Mouse (Mus musculus): ENCODE measurements at regions not wholly inside any gene's neighbourhood (a gene's known extent, or its start where the extent isn't known, plus 50 kb on each side); places are given as distances from the start of the nearest gene placed in this dataset.

DNA sequence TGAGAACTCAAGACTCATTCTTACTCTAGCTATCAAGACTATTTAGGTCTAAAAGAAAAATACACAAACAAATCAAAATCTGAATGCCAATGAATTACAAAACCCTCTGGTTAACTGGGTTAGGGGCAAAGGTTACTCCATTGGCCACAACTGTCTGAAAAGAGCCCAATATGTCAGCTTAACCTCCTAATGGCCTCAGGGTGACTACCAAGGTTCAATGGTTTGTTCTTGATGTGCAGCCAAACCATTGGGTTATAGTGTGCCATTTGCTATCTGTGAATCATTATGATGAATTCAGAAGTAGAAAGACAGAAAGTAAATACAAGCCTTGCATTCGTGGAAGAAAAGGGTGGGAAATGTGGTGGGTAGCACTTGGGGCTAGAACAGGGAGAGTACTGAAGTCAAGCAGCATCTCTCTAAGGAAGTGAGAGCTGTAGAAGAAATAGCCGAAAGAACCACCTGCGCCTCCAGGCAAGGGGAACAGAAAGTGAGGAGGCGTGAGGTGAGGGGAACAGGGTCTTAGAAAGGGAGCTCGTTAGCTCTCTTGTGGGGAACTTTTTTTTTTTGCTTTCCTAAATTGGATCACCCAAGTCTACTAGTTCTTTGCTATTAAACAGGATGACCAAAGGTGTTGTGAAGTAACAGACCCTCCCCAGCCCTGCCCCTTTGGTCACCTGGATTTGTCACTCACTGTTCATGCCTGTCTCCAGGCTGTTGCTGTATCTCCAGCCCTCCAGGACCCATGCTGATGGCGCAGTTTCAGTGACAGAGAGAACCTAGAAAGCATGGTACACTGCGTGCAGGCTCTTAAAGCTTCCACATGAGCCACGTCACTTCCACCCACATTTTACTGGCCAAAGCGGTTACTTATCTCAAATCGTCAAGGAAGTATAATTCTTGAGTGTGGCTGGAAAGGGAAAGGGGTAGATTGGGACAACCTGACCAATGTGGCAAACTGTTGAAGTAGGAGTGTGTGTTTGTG is 204.1 kb upstream of the Tet2 start:
- ATAC-seq (replicated peaks; ENCODE audit: poor library complexity), result peak; percentile 57

DNA sequence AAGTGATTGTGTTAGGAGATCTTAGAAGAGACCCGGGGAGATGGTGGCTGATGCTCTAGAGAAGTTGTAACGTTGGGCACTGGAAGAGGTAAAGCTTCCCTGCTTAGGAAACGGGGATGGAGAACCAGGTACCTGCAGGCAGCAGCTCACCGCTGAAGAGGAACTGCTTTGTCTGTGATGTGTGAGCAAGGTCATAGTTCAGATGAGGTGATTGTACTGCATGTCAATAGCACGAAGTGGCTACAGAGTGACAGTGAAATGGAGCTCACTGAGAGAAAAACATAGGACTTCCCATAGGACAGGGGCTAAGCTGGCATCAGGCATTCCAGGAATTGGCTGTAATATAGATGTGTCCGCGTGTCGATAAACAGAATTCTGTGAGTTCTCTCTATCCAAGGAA is 205.1 kb upstream of the Tet2 start:
- no peak for ATAC-seq (replicated peaks; ENCODE audit: poor library complexity)

DNA sequence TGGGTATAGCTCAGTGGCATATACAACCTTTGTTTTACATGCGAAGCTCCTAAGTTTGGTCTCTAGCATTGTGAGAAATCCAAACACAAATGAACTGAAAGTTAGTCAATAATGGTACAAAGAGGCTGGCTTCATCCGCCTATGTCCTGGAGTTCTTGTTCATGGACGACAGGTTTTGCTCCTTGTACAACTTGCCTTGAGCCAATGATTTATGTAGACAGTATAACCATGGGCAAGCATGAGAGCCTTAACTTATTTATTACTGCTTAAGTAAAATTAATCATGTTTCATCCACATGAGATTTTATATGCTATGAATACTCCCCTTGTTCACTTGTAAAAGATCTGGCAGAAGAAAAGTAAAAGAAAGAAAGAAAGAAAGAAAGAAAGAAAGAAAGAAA is 205.7 kb upstream of the Tet2 start:
- no peak for ATAC-seq (replicated peaks; ENCODE audit: poor library complexity)

DNA sequence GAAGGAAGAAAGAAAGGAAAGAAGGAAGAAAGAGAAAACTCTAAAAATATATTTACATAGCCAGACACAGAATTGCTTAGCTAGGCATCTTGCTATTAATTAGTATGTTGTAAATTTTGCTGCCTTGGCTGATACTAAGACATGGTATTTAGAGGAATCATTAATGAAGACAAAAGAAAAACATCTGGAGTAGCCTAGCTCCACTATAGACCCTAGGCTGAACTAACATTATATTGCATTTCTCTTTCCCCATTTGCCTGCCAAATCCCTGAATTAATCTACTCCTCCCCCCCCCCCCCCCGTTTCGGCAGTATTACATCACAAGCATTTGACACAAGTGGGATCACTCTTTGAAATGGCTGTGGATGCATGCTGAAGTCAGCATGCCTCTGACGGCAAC is 206.1 kb upstream of the Tet2 start:
- ATAC-seq (replicated peaks; ENCODE audit: poor library complexity), result no peak

DNA sequence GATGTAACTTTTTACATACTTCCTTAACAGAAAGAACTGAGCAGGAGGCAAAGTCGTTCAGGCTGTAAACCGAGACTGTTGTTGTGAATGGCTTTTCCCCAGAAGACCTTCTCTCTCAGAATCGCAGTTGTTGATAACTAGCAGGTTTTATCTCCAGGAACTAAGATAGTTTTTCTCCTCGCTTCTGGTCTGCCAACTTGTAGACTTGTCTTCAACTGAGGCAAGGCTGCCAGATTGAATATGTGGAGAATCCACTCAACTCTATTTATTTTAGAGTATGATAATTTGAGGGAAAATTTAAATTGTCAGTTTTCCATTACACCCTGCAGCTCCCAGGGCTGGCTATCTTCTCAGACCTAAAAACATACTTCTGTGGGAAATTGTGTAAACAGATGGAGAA is 206.6 kb upstream of the Tet2 start:
- ATAC-seq (replicated peaks; ENCODE audit: poor library complexity), result no peak

DNA sequence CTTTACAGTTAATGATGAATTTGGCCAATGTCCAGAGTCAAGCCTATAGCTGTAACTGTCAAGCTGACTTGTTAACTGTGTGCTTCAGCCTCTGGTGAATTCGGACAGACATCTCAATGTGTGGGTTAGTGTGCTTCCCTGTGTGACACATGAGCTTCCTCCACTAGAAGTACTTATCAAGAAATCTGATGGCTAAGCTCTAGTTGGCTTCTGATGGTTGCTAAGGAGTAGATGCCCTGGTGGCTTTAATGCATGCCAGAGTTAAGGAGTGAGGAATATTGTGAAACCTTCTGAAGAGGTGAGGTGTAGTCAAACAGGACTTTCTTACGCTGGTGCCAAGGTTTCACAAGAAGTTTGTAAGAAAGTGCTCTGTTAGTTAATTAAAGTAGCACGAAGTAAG is 208.1 kb upstream of the Tet2 start:
- no peak for ATAC-seq (replicated peaks; ENCODE audit: poor library complexity)

DNA sequence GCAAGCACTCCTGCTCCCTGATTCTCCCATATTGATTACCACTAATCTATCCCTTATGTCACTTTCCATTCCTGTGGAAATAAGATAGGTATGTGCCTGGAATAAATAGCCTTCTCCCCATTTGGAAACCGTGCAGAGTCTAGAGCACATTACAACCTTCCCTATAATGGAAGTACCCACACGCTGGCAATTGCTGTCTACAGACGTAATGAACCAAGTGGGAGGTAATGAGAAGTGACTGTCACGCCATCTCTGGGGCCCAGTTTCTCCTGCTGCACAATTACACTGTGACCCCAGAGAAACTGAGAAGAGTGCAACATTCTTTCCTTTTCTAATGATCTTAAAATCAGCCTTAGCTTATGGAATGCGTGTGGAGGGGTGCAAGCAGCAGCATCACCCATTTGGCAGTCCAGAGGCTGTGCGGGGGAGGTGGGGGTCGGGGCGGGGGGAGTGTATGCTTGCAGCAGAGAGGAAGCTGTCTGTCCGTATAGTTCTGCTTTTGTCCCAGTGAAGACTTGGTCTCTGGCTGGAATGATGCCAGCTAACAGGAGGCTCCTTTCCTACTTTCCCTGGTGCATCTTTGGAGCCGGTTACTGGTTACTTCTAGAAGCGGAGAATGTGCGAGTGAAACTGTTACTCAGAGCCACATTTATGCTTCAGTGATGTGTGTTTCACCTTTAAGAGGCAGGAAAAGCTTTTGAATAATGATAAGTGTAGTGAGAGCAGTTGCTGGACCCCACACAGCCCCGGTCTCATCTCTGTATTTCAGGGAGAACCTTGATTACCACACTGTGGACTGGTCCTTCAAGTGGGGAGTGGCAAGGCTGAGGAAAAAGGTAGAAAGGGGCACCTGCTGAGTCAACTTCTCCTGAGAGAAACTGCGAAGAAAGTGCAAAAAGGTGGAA is 209.3 kb upstream of the Tet2 start:
- peak; percentile 38 for ATAC-seq (replicated peaks; ENCODE audit: poor library complexity)

DNA sequence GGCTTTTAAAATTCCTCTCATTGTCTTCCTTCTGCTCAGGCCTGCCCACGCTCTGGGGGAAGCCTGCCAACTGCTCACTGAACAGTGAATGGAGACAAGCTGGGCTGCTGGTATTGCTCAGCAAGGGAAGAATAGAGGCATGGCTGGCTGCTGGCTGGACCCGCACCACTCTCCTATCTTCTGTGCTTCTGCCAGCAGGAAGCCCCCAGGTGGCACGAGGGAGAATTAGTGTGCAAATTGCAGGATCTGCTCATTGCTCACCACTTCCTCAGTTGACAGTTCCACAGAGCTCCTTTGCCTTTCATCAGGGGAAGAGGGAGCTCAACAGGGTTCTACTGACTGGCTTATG is 209.9 kb upstream of the Tet2 start:
- ATAC-seq (replicated peaks; ENCODE audit: poor library complexity), result peak; percentile 67

DNA sequence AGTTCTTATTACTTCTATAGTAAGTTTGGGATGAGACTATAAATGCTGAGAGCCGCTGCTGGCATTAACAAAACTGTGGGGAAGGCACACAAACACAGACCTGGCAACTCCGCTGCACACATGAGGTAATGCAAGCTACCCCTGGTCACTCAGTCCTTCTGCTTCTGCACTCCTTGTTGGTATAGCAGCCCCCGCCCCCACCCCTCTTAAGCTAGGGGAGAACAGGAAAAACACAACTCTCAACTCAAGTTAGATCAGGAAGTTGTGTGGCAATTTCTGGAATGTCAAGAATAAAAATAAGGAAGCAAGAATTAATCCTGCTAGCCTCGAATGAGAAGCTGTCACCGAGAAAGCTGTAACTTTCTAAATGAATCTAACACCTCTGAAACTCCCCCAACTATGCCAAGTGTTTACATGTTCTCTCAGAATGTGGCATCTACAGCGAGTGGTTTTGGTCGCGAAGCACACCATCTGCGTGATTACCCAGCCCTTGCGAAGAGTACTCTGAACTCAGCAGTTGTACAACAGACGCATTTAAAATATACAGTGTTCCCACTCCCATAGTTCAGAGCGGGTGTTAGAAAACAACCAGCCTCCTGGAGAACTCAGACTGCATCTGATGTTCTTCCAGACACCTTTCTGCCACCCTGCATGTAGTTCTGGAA is 212.9 kb upstream of the Tet2 start:
- ATAC-seq (replicated peaks; ENCODE audit: poor library complexity), result peak; percentile 30

DNA sequence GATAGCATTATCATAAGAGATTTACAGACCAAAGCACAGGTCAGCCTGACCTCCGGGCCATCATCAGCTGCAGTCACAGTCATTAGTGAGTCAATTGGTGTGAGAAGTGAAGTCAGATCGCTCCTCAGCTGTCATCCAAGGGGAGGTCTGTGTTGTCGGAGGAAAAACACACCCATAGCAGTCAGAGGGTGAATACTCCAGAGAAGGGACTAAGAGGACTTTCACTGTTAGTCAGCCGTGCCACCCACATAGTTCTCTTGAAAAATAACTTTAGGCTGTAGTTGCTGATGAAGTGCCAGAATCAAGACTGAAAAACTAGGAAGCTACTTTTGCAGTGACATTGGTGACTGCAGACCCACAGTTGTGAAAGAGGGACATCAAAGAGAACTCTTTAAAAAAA is 213.5 kb upstream of the Tet2 start:
- peak; percentile 11 for ATAC-seq (replicated peaks; ENCODE audit: poor library complexity)

DNA sequence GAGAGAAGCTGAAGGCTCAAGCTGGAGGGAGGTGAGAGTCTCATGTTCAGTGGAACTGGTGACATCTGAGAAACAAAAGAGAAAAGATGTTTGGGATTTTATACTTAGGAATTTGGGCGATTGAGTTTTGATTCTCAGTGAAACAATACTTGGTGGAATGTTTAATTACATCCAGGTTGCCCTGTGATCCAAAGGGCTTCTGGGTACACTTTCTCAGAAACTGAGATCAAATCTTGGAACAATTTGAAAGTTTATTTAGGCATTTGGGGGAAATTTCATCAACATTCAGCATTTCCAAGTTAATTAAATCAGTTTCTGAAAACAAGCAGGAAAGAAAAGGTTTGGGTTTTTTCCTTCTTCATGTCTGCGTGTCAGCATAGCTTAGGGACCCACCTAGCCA is 214.7 kb upstream of the Tet2 start:
- no peak for ATAC-seq (replicated peaks; ENCODE audit: poor library complexity)

DNA sequence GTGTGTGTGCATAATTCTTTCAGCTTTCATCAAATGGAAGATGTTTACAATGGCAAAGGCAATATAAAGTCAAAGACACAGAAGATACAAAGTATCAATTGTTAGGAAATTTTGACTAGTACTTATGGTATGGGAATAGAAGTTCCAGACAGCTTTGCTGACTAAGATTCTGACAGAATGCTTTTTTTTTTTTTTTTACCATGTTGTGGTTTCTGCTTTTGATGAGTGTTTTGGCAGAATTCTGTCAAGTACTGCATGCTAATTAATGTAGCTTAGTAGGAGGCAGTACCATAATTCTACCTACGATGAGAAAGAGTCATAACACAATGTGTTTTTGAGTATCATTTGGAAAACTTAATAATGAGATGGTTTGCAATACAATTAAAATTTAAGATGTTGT is 215.3 kb upstream of the Tet2 start:
- no peak for ATAC-seq (replicated peaks; ENCODE audit: poor library complexity)

DNA sequence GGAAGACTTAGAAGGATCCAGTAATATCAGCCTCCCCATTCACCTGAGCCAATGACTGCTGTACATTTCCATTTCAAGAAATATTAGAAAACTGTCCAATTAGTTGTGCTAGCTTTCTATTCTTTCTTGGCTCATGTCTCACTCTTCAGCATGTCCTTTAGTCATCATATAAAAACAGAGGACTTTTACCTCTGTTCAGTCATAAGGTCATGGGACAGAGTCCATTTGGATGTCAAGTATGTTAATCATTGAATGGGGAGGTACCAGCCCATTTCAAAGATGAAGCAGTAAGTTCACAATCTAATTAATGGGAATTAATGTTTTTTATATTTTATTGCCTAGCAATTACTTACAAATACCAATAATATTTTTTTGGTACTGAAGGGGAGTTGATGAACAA is 218.8 kb upstream of the Tet2 start:
- ATAC-seq (replicated peaks; ENCODE audit: poor library complexity), result no peak

DNA sequence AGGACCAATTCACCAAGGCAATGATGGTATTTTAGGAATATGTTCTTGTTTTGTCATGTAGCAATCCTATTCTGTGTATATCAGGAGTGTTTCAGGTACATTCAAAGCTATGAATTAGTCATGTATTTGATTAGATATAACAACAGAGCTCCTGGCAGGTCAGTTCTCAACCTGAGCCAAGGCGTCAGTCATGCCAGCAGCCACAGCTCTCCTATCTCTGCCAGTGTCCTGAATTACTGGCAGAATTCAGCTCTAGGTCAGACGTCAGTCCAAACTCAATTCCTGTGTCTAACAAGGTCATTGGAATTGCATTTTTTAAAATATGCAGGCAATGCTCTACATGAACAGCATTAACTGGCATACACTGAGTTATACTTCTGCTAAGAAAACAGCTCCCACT is 228.6 kb upstream of the Tet2 start:
- no peak for ATAC-seq (replicated peaks; ENCODE audit: poor library complexity)

DNA sequence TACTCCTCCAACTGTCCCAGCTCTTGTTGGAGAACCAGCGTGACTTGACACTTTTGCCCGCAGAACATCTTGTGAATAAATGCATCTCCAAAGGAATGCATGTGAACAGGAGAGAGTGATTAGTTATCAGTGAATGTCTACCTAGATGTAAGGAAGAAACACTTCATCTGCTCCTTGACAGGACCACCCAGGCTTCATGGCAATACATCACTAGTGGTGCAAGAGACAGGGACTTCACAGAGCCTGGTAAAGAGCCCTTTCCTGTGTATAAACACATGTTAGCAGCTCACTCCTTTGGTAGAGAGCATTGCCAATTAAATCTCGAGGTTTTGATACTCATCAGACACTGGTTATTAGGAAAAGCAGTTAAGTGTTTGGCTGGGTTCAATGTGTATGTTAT is 229.3 kb upstream of the Tet2 start:
- ATAC-seq (replicated peaks; ENCODE audit: poor library complexity), result no peak

DNA sequence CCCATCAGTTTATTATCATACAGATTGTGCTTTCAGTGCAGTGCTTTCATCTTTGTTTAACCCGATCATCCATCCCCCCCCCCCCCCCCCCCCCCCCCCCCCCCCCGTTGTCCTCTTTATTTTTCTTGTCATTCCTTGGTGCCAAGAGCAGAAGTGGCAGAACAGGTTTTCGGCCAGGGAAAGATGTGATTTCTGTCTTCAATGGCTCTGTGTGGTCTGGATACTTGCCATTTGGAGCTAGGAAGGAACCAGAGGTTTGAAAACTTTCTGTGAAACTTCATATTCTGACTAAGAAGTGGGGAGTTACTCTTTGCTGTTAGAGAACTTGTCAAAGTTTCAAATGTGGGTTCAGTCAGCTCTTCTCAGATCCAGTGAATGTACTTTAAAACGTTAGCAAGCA is 231.1 kb upstream of the Tet2 start:
- ATAC-seq (replicated peaks; ENCODE audit: poor library complexity), result no peak

DNA sequence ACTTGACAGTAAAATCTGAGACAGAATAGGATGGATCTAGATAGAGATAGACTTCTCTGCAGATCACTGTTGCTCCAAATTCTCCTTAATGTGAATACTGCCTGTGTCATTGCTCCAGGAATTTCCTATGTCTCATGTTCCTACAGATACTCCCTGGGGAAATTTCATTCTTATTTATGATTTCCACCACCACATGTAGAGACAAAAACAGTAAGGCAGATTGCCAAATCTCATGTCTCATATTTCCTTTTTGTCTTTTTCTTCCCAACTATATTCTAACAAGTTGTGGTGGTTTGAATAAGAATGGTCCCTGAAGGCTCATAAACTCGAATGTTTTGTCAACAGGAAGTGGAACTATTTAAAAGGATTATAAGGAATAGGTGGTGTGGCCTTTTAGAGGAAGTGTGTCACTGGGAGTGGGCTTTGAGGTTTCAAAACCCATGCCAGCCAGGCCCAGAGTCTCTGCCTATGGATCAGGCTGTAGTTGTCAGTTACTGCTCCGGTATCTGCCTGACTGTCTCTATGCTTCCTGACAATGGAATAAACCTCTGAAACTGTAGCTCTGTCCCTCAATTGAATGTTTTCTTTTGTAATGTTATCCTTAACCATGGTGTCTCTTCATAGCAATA is 234.3 kb upstream of the Tet2 start:
- ATAC-seq (replicated peaks; ENCODE audit: poor library complexity), result 0 out of 2 replicates have a peak, but pooled peaks have one; percentile 26

DNA sequence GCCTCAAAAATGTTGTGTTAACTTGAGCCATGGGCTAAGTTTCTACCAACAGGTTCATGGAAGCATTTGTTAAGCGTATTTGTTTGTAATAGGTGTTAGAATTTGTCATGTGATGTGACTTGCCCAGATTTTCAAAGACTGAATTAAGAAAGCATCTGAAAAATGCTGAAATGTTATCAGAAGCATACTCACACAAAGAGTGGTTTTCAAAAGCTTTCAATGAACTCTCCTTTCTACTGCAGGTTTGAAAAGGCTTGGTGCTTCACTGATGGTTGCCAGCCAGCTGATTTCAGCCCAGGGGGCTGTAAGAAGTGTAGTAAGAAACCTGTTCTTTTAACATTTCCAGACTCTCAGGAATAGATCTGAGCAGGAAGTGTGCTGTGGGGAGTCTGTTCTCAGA is 238.1 kb upstream of the Tet2 start:
- ATAC-seq (replicated peaks; ENCODE audit: poor library complexity), result no peak

DNA sequence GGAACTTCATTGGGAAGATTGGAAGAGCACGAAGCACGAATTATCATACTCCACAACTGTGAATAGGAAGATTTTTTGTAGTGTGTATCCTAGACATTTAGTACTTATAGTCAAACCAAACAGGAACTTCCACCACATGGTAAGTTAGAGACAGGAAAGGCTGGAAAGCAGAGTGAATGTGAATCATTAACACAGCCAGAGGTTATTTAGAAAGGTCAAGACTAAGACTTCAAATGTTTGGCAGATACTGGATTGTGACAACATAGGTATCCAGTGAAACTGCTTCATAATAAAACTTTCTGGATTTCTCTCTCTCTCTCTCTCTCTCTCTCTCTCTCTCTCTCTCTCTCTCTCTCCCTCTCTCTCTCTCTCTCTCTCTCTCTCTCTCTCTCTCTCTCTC is 246.4 kb upstream of the Tet2 start:
- no peak for ATAC-seq (replicated peaks; ENCODE audit: poor library complexity)

DNA sequence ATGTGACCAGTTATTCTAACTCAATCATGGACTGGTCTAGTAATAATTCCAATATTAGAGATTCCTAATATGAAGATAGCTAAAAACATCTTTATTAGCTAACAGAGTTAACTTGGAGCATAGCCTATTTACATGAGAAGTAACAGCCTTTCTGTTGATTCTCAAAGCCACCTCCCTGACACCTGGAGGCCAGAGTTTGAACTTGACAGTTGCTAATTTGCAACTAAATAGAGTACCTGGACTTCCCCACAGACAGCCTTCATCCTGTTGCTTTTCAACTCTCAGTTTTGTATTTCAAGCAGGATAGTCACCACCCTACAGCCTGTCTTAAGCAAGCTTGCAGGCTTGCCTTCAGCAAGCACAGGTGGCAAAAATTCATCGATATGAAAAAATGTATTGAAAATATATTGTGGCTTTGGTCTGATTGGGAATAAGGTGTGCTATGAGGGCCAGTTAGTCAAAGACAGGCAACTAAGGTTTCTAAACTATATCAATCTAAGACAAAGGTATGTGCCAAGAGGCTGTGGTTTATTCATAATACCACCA is 264.1 kb upstream of the Tet2 start:
- no peak for ATAC-seq (replicated peaks; ENCODE audit: poor library complexity)

Data from megakaryocyte progenitor cell, adult 5-6 weeks (primary cell).